Mouse (Mus musculus) liver, adult 2 months (tissue): ENCODE measurements at regions not wholly inside any gene's neighbourhood (a gene's known extent, or its start where the extent isn't known, plus 50 kb on each side); places are given as distances from the start of the nearest gene placed in this dataset.

Experiments used
- DNase-seq: peaks from one replicate; pipeline ENCODE4 v3.0.0-alpha.2; 2011; ENCODE audit warnings: low read depth, low spot score; ENCODE audit errors: extremely low read depth
- H3K27ac ChIP-seq: fragments of 200-500 bp; replicated peaks from 2 replicates; pipeline ENCODE4 v1.5.1; 2012; ENCODE audit warnings: low read depth, mild to moderate bottlenecking, control low read depth, inconsistent platforms, low read length; ENCODE audit not compliant: insufficient read depth
- H3K27me3 ChIP-seq: fragments of 200-500 bp; 2 replicates; pipeline ENCODE4 v1.6.1; 2012; ENCODE audit warnings: mild to moderate bottlenecking, moderate library complexity, low read length, inconsistent platforms; ENCODE audit not compliant: control insufficient read depth, insufficient read depth
- H3K36me3 ChIP-seq: fragments of 200-500 bp; 2 replicates; pipeline ENCODE4 v1.6.1; 2012; ENCODE audit warnings: low read length, inconsistent platforms; ENCODE audit not compliant: control insufficient read depth, insufficient read depth
- H3K4me1 ChIP-seq: fragments of 200-500 bp; 2 replicates; pipeline ENCODE4 v1.6.1; 2011; ENCODE audit warnings: low read length; ENCODE audit not compliant: control insufficient read depth, insufficient read depth
- H3K4me3 ChIP-seq: fragments of 200-500 bp; 2 replicates; pipeline ENCODE4 v1.5.1; 2011; ENCODE audit warnings: low read depth, mild to moderate bottlenecking, control low read depth, low read length, moderate library complexity; ENCODE audit not compliant: insufficient read depth
- H3K79me2 ChIP-seq: fragments of 200-500 bp; 2 replicates; pipeline ENCODE4 v1.6.1; 2012; ENCODE audit warnings: inconsistent platforms, mild to moderate bottlenecking, low read length, moderate library complexity; ENCODE audit not compliant: control insufficient read depth, insufficient read depth
- H3K9ac ChIP-seq: fragments of 200-500 bp; 2 replicates; pipeline ENCODE4 v1.6.1; 2012; ENCODE audit warnings: low read depth, mild to moderate bottlenecking, control low read depth, inconsistent platforms, low read length
- CTCF ChIP-seq: fragments of 200-500 bp; IDR thresholded peaks from 2 replicates; pipeline ENCODE4 v1.5.1; 2011; ENCODE audit warnings: low read depth, low read length, control low read depth
- POLR2A ChIP-seq: fragments of 200-500 bp; IDR thresholded peaks from 2 replicates; pipeline ENCODE4 v1.6.1; 2011; ENCODE audit warnings: low read length, control low read depth; ENCODE audit not compliant: insufficient read depth; ENCODE audit errors: extremely low read depth
- WGBS: fragments of 180-500 bp; shearing (Covaris S2); methylation state at CpG from one replicate; pipeline ENCODE4 v1.1.7; 2018; 5-methylcytosine and 5-hydroxymethylcytosine counted together

DNA sequence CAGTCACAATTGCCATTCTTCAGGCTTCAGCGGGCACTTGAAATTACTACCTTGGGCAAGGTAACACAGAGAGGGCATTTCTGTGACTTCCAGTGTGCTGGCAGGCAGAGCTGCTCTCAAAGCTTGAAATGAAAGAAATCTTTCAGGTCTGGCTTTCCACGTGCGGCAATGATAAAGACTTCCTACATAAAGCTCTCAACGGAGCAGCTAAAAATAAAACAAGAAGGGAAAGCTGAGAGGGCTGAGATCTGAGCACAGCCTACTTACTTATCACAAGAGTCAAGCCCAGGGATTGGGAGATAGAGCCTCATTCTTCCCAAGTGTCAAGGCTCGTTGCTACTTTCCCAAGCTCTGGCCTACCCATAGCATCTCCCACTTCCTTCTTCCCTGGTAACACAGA is 274.6 kb upstream of the Rack1 start:
- no peak overlapping the region for H3K27ac ChIP-seq
- H3K36me3 ChIP-seq, result no peaks in the 10 kb centered on the region
- no peak overlapping the region for H3K9ac ChIP-seq
- TF ChIP-seq CTCF, result no peak
- no peak for TF ChIP-seq POLR2A
- H3K4me3 ChIP-seq, result no peak overlapping the region
- H3K27me3 ChIP-seq, result no peaks in the 10 kb centered on the region
- H3K79me2 ChIP-seq, result no peaks in the 10 kb centered on the region
- WGBS, result 75% methylated on average over 5 of the region's 5 CpGs
- H3K4me1 ChIP-seq, result no peaks in the 10 kb centered on the region
- DNase-seq, result no peak

DNA sequence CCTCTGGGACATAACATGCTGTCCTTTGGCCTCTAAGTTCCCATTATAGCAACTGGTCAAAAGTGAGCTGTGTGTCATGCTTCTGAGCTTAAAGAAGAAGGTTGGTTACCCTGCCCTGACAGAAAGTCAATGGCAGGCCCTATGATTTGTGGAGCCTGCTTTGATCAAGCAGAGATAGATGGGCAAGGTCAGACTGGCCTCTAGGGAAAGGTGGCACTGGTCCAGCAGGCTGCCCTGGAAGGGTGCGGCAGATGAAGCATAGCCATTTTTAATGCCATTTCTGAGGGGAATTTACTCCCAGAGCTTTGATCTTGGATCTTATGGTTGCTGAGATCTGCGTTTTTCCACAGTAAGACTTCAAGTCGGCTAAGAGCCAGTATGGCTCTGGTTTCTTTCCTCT is 293.2 kb upstream of the Rack1 start:
- H3K9ac ChIP-seq, result no peak overlapping the region
- H3K4me3 ChIP-seq, result no peak overlapping the region
- WGBS, result 87% methylated on average over 3 of the region's 3 CpGs
- H3K4me1 ChIP-seq, result no peaks in the 10 kb centered on the region
- H3K27me3 ChIP-seq, result no peaks in the 10 kb centered on the region
- H3K79me2 ChIP-seq, result no peaks in the 10 kb centered on the region
- no peaks in the 10 kb centered on the region for H3K36me3 ChIP-seq
- TF ChIP-seq POLR2A (no peak), CTCF (no peak)
- no peak for DNase-seq
- no peak overlapping the region for H3K27ac ChIP-seq

DNA sequence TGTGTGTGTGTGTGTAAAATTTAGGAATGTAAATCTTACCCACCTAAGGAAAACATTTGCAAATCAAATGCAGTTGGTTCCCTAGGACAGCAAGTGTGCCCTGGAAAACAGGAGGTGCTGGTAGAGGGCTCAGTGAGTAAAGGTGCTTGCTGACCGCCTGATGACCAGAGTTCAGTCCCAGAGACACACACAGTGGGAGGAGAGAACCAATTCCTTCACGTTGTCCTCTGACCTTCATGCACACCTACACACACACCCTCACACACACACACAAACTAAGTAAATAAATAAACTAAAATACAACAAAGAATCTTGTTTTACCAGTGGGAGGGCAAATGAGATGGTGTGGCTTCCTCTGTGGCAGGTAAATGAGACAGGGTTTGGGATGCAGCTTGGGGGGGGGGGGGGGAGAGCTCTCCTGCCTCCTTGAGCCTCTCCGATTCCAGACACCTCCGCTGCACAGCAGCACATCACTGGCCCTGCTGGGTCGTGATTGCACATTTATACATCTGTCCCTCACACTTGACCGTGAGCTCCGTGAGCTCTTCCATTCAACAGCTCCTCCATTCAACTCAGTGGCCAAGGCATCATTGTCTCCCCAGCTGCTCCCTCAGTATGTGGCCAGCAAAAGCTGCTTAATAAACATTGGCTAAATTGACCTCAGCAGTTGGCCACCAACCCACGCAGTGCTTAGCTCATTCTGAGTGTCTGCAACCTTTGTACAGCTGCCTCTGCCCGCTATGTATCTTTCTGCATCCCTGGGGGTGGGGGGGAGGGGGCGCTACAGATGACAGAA is 297.9 kb upstream of the Rack1 start:
- no peak overlapping the region for H3K27ac ChIP-seq
- no peaks in the 10 kb centered on the region for H3K79me2 ChIP-seq
- no peak overlapping the region for H3K4me3 ChIP-seq
- no peaks in the 10 kb centered on the region for H3K4me1 ChIP-seq
- peak; percentile 2 for DNase-seq
- TF ChIP-seq CTCF (no peak), POLR2A (no peak)
- no peaks in the 10 kb centered on the region for H3K36me3 ChIP-seq
- no peaks in the 10 kb centered on the region for H3K27me3 ChIP-seq
- no peak overlapping the region for H3K9ac ChIP-seq
- 29% methylated on average over 10 of the region's 10 CpGs for WGBS

DNA sequence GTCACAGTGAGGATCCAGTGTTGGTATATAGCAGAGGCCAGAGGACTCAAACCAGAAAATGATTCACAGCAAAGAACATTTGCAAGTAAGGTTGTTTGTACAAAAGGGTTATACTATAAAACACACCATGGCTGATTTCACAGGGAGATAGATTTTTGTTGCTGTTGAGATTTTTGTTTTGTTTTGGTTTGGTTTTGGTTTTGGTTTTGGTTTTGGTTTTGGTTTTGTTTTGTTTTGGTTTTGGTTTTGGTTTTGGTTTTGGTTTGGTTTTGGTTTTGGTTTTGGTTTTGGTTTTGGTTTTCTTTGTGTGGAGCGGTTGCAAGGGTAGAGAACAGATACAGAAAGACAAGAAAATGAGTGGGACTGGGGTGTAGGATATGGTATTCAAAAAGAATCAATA is 301.1 kb upstream of the Rack1 start:
- H3K9ac ChIP-seq, result no peak overlapping the region
- H3K27me3 ChIP-seq, result no peaks in the 10 kb centered on the region
- H3K36me3 ChIP-seq, result no peaks in the 10 kb centered on the region
- no peak for DNase-seq
- no peak overlapping the region for H3K27ac ChIP-seq
- no peak for TF ChIP-seq POLR2A
- TF ChIP-seq CTCF, result no peak
- H3K4me3 ChIP-seq, result no peak overlapping the region
- WGBS, result 79% methylated on average over 1 of the region's 1 CpGs
- H3K4me1 ChIP-seq, result no peaks in the 10 kb centered on the region
- H3K79me2 ChIP-seq, result no peaks in the 10 kb centered on the region

DNA sequence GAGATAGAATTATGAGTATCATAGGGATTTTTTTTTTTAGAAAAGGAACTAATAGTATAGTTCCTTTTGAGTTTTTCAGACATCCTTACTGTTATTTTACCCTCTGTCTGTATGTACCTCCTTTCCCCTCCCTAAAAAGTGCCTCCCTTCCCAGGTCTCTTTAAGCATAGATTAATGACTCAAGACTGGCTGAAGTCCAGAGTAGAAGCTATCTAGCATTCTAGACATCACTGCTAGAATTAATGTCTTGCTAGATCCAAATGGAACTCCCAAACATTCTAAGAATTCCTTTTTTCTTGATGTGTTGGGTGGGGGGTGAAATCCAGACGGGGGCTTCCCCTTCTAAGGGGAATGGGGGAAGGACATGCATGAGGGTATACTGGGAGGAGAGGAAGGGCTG is 311.8 kb upstream of the Rack1 start:
- Histone ChIP-seq H3K27ac (no peak overlapping the region), H3K36me3 (no peaks in the 10 kb centered on the region), H3K9ac (no peak overlapping the region), H3K79me2 (no peaks in the 10 kb centered on the region), H3K4me1 (no peaks in the 10 kb centered on the region), H3K27me3 (no peaks in the 10 kb centered on the region), H3K4me3 (no peak overlapping the region)
- TF ChIP-seq CTCF, result no peak
- no peak for TF ChIP-seq POLR2A
- WGBS, result 69% methylated on average over 1 of the region's 1 CpGs
- DNase-seq, result no peak

DNA sequence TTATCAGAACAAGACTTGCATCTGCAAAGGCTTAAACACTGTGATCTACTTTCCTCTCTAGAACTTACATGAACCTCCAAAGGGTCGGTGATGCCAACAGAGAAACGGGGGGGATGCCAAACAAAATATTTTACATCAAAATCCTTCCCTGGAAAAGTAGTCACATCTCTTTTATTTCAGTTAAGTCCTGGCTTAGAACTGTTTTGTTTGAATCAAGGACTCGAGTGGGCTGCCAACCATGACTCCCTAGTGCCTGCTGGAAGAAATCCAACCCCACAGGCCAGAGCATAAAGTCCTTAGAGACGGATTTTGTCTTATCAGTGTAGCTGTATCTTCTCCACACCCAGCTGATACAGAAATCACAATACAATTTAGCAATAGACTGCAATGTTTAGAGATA is 336.1 kb upstream of the Rack1 start:
- no peak for DNase-seq
- H3K79me2 ChIP-seq, result no peaks in the 10 kb centered on the region
- 68% methylated on average over 4 of the region's 4 CpGs for WGBS

More for the DNA sequence above, 336.1 kb upstream of the Rack1 start:
- H3K4me3 ChIP-seq, result no peak overlapping the region
- no peak overlapping the region for H3K27ac ChIP-seq
- no peaks in the 10 kb centered on the region for H3K27me3 ChIP-seq
- no peak for TF ChIP-seq CTCF
- TF ChIP-seq POLR2A, result no peak
- H3K36me3 ChIP-seq, result no peaks in the 10 kb centered on the region
- H3K4me1 ChIP-seq, result no peaks in the 10 kb centered on the region
- no peak overlapping the region for H3K9ac ChIP-seq
